Mouse (Mus musculus): ENCODE data around the gene Tmeff1. TPM values are rescaled to one million over a fixed set of nuclear protein-coding genes. Genes with fewer than 3 reads are reported as not detected.

Gene Tmeff1
- polyA plus RNA-seq, 1 experiment: 1.3 TPM

DNA sequence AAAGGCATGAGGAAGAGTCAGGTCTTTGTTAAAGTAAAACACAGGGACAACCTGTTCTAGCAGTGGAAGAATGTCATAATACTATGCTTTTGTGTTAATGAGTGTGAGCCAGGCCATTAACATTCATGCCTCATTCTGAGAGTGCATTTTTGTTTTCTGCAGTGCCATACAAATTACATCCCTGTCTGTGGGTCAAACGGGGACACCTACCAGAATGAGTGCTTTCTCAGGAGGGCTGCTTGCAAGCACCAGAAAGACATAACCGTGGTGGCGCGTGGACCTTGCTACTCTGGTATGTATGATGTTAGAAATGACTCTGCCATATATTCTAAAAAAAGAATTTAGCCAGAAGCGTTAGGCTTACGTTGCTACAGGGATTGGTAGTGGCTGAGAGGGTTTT lies 25.3 kb downstream of the Tmeff1 start:
- no peaks in the 10 kb centered on the region for H3K27me3 ChIP-seq (ENCODE audit: control insufficient read depth, insufficient read depth, low read length)
- no peak overlapping the region for H3K27ac ChIP-seq (ENCODE audit: control insufficient read depth, insufficient read depth, low read length)
- no peak for DNase-seq
- WGBS: 94% methylated on average over 6 of the region's 6 CpGs
- no peak for TF ChIP-seq POLR2A (IDR thresholded peaks at IDR 0.05; ENCODE audit: control insufficient read depth, extremely low read depth, insufficient read depth, low read length, poor library complexity)
- TF ChIP-seq CTCF (IDR thresholded peaks at IDR 0.05; ENCODE audit: borderline replicate concordance, control insufficient read depth, extremely low read depth, insufficient read depth, low read length, poor library complexity): no peak
- H3K4me1 ChIP-seq (replicated peaks; ENCODE audit: control insufficient read depth, insufficient read depth, low read length): no peaks in the 10 kb centered on the region
- no peak overlapping the region for H3K4me3 ChIP-seq (ENCODE audit: control insufficient read depth, insufficient read depth, low read length)
- H3K36me3 ChIP-seq (ENCODE audit: control insufficient read depth, insufficient read depth, low read length): no peaks in the 10 kb centered on the region

DNA sequence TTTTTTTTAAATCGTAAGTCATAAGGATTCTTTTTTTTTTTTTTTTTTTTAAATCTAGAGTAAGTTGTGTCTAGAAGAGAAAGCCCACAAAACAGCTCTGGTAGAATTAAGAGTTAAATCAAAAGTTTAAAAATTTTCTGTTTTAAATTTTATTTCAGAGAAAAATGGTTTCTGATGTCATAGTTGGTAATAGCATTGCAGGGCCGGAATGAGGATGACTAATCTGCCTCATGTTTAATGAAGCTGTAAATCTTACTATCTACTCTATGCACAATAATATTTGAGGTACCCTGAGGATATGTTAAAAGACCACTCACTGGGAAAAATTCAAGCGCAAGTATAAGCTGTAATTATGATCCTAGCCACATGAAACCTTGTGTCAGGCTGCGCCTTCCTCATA lies 30.5 kb downstream of the Tmeff1 start:
- WGBS: 97% methylated on average over 4 of the region's 4 CpGs
- TF ChIP-seq POLR2A (IDR thresholded peaks at IDR 0.05; ENCODE audit: control insufficient read depth, extremely low read depth, insufficient read depth, low read length, poor library complexity) (no peak), CTCF (IDR thresholded peaks at IDR 0.05; ENCODE audit: borderline replicate concordance, control insufficient read depth, extremely low read depth, insufficient read depth, low read length, poor library complexity) (no peak)
- H3K4me3 ChIP-seq (ENCODE audit: control insufficient read depth, insufficient read depth, low read length): no peak overlapping the region
- no peak for DNase-seq
- no peaks in the 10 kb centered on the region for H3K4me1 ChIP-seq (replicated peaks; ENCODE audit: control insufficient read depth, insufficient read depth, low read length)
- no peak overlapping the region for H3K27ac ChIP-seq (ENCODE audit: control insufficient read depth, insufficient read depth, low read length)
- H3K27me3 ChIP-seq (ENCODE audit: control insufficient read depth, insufficient read depth, low read length): no peaks in the 10 kb centered on the region
- H3K36me3 ChIP-seq (ENCODE audit: control insufficient read depth, insufficient read depth, low read length): no peaks in the 10 kb centered on the region

DNA sequence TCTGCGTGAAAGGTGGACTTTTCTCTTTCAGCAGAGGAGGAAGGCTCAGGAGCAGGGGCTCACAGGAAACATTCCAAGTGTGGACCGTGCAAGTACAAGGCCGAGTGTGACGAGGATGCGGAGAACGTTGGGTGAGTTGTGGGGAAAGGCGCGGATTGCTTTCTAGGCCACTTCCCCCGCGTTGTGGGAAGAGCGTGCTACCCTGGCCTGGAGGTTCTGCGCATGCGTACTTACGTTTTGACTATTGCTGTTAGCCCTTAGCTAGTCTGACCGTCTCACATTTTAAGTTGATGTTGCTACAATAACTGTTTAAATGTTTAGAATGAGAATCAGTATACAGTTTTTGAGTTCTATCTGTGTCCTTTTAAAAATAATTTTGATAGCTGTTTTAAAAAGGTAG lies 32.2 kb downstream of the Tmeff1 start:
- TF ChIP-seq POLR2A (IDR thresholded peaks at IDR 0.05; ENCODE audit: control insufficient read depth, extremely low read depth, insufficient read depth, low read length, poor library complexity): no peak
- Histone ChIP-seq H3K4me3 (ENCODE audit: control insufficient read depth, insufficient read depth, low read length) (no peak overlapping the region), H3K27ac (ENCODE audit: control insufficient read depth, insufficient read depth, low read length) (no peak overlapping the region), H3K36me3 (ENCODE audit: control insufficient read depth, insufficient read depth, low read length) (no peaks in the 10 kb centered on the region), H3K4me1 (replicated peaks; ENCODE audit: control insufficient read depth, insufficient read depth, low read length) (no peaks in the 10 kb centered on the region), H3K27me3 (ENCODE audit: control insufficient read depth, insufficient read depth, low read length) (no peaks in the 10 kb centered on the region)
- WGBS: 96% methylated on average over 15 of the region's 15 CpGs
- DNase-seq: no peak

DNA sequence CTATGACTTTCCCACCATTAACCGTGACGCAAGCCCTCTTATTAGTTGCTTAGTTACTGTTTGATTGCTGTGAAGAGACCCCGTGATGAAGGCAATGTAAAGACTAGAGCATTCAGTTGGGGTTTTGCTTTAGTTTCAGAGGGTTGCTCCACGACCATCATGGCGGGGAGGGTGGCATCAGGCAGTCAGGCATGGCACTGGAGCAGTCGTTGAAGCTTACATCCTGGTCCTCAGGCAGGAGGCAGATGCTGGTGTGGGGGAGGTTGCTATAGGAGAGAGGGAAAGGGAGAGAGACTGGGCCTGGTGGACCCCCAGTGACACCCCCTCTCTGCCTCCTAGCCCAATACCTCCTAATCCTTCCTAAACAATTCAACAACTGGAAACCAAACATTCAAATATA lies 35.1 kb downstream of the Tmeff1 start:
- Histone ChIP-seq H3K27me3 (ENCODE audit: control insufficient read depth, insufficient read depth, low read length) (no peaks in the 10 kb centered on the region), H3K4me3 (ENCODE audit: control insufficient read depth, insufficient read depth, low read length) (no peak overlapping the region), H3K4me1 (replicated peaks; ENCODE audit: control insufficient read depth, insufficient read depth, low read length) (no peaks in the 10 kb centered on the region), H3K36me3 (ENCODE audit: control insufficient read depth, insufficient read depth, low read length) (no peaks in the 10 kb centered on the region), H3K27ac (ENCODE audit: control insufficient read depth, insufficient read depth, low read length) (no peak overlapping the region)
- TF ChIP-seq CTCF (IDR thresholded peaks at IDR 0.05; ENCODE audit: borderline replicate concordance, control insufficient read depth, extremely low read depth, insufficient read depth, low read length, poor library complexity) (no peak), POLR2A (IDR thresholded peaks at IDR 0.05; ENCODE audit: control insufficient read depth, extremely low read depth, insufficient read depth, low read length, poor library complexity) (no peak)
- WGBS: 94% methylated on average over 6 of the region's 6 CpGs
- DNase-seq: no peak

DNA sequence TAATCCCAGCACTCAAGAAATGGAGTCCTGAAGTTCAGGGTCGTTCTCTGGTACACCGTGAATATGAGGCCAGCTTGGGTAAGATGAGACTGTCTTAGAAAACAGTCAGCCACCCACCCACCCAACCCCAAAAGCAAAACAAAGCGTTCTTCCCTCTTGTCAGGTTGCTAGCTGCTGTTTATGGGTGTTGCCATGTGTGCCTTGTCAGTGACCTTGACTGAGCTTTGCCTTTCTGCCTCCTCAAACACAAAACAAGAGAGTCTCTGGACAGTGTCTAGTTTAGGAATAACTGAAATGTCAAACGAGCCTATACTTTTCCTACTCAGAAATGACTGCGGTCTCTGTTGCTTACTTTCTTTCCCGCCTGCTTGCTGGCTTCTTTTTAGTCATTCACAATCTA lies 37.3 kb downstream of the Tmeff1 start:
- WGBS: 96% methylated on average over 6 of the region's 6 CpGs
- H3K27ac ChIP-seq (ENCODE audit: control insufficient read depth, insufficient read depth, low read length): no peak overlapping the region
- no peak for TF ChIP-seq CTCF (IDR thresholded peaks at IDR 0.05; ENCODE audit: borderline replicate concordance, control insufficient read depth, extremely low read depth, insufficient read depth, low read length, poor library complexity)
- no peak for TF ChIP-seq POLR2A (IDR thresholded peaks at IDR 0.05; ENCODE audit: control insufficient read depth, extremely low read depth, insufficient read depth, low read length, poor library complexity)
- DNase-seq: no peak
- no peaks in the 10 kb centered on the region for H3K4me1 ChIP-seq (replicated peaks; ENCODE audit: control insufficient read depth, insufficient read depth, low read length)
- no peaks in the 10 kb centered on the region for H3K27me3 ChIP-seq (ENCODE audit: control insufficient read depth, insufficient read depth, low read length)
- H3K4me3 ChIP-seq (ENCODE audit: control insufficient read depth, insufficient read depth, low read length): no peak overlapping the region
- no peaks in the 10 kb centered on the region for H3K36me3 ChIP-seq (ENCODE audit: control insufficient read depth, insufficient read depth, low read length)

DNA sequence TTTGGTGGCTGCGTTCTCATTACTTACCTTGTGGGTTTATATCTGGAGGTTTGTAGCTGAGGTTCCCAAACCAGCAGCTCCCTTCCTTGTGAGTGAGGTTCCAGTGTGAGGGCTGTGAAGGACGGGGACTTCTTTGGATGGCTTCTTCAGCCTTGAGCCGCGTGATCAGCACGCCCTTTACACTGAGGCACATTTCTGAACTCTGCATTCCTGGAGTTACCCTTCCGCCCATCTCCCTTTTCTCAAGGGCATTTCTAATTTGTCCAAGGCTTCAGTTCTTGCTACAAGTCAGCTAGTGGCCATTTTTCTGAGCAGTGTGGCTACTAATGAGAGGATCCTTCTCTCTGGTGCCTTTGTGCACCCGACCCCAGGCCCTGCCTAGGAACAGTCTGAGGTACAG lies 38.0 kb downstream of the Tmeff1 start:
- TF ChIP-seq POLR2A (IDR thresholded peaks at IDR 0.05; ENCODE audit: control insufficient read depth, extremely low read depth, insufficient read depth, low read length, poor library complexity) (no peak), CTCF (IDR thresholded peaks at IDR 0.05; ENCODE audit: borderline replicate concordance, control insufficient read depth, extremely low read depth, insufficient read depth, low read length, poor library complexity) (no peak)
- Histone ChIP-seq H3K27ac (ENCODE audit: control insufficient read depth, insufficient read depth, low read length) (no peak overlapping the region), H3K36me3 (ENCODE audit: control insufficient read depth, insufficient read depth, low read length) (no peaks in the 10 kb centered on the region), H3K4me1 (replicated peaks; ENCODE audit: control insufficient read depth, insufficient read depth, low read length) (no peaks in the 10 kb centered on the region), H3K27me3 (ENCODE audit: control insufficient read depth, insufficient read depth, low read length) (no peaks in the 10 kb centered on the region), H3K4me3 (ENCODE audit: control insufficient read depth, insufficient read depth, low read length) (no peak overlapping the region)
- no peak for DNase-seq
- 97% methylated on average over 7 of the region's 7 CpGs for WGBS

DNA sequence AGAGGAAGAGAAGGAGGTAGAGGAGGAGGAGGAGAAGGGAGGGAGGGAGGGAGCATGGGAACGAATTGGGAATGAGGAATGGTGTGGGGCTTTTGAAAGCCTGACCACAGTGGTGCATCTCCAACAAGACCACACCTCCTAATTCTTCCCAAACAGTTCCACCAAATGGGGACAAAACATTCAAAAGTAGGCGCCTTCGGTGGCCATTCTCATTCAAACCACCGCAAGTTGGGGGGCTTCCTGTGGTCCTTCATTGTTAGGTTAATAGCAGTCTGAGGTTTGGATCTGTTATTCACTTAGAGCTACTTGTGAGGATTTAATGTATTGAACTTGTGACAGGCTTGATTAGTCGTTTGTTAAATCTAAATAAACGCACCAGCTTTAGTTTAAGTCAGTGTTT lies 40.0 kb downstream of the Tmeff1 start:
- WGBS: 93% methylated on average over 5 of the region's 6 CpGs
- Histone ChIP-seq H3K36me3 (ENCODE audit: control insufficient read depth, insufficient read depth, low read length) (no peaks in the 10 kb centered on the region), H3K4me1 (replicated peaks; ENCODE audit: control insufficient read depth, insufficient read depth, low read length) (no peaks in the 10 kb centered on the region), H3K27me3 (ENCODE audit: control insufficient read depth, insufficient read depth, low read length) (no peaks in the 10 kb centered on the region), H3K4me3 (ENCODE audit: control insufficient read depth, insufficient read depth, low read length) (no peak overlapping the region), H3K27ac (ENCODE audit: control insufficient read depth, insufficient read depth, low read length) (no peak overlapping the region)
- no peak for DNase-seq
- TF ChIP-seq CTCF (IDR thresholded peaks at IDR 0.05; ENCODE audit: borderline replicate concordance, control insufficient read depth, extremely low read depth, insufficient read depth, low read length, poor library complexity): no peak
- no peak for TF ChIP-seq POLR2A (IDR thresholded peaks at IDR 0.05; ENCODE audit: control insufficient read depth, extremely low read depth, insufficient read depth, low read length, poor library complexity)

Measured in thymus, adult 2 months (tissue).